Mouse (Mus musculus) ovary, postnatal 14 days (tissue): ENCODE results near the gene Dgki.

ENCODE experiments used
- DNase-seq: peaks from one replicate; pipeline ENCODE4 v3.0.0; 2022; ENCODE audit warnings: low spot score

Dgki gene

DNA sequence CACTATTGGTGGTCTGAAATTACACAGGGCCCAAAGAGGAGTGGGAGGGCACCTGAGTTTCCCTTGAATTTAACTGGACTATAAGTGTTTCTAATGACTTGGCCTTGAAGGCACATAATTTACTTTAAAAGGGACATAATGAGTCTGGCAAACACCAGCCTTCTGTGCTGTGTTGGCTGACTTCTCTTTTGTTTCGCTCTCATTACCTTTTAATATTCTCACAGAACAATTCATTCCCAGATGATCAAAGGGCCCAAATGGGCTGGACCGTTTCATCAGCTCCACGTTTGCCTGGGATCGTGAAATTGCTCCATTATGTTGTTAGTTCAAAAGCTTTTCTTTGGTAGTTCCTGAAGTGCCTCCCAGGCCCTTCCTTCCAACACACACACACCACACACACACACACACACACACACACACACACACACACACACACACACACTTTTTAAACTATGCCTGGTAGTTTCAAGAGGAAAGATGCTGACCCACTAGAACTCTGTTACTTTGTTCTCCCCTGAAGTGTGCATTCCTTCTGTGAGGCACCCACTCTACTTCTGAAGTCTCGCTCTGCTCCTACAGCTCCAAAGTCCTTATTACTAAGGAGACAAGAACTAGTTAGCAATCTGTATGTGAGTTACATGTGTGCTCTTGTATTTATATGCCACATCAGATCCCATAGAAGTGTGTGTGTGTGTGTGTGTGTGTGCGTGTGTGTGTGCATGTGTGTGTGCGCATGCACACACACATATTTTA is 491.5 kb downstream of the Dgki start:
- DNase-seq: no peak

DNA sequence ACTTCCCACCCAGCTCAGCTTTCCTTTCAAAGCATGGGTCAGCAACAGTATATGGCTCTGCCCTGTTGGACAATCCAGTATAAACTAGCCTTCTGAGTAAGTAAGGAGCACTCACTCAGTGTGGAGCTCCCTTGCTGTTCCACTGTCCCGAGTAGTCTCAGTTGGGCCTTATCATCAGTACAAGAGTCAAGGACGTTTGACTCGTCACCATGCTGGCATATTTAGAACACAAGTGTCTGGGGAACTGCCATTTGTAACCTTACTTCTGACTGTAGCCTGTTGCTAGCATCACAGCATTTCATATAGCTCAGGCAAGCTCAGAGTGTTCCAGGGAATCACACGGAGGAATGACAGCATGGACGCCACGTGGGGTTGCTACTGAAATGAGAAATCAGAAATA is 493.1 kb downstream of the Dgki start:
- DNase-seq: no peak

DNA sequence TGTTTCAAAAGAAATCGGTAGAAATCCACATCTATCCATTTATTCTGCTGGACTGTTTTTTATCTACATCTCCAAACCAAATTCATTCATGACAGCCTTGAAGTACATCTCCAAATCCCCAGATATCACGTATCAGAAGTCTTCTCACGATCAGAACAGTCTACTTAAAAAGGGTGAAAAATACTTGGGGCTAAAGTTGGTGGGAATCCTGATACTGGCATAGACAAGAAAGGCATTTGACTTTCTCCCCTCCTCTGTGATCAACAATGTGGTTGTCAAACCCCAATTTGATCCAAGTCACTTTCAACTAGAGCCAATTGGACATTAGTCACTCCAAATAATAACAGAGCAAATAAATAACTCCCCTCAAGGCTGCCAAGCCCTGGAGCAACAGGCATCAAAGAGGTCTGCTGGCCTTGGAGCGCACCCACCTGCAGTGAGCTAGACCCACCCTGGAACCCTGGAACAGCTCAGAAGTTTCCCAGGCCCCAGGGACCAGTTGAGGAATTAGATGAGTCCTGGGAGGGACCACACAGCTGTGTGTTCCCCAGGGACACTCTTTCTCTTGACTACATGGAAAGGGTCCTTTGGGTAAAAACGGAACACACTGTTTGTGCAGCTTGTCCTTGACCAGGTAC is 499.6 kb downstream of the Dgki start:
- no peak for DNase-seq

DNA sequence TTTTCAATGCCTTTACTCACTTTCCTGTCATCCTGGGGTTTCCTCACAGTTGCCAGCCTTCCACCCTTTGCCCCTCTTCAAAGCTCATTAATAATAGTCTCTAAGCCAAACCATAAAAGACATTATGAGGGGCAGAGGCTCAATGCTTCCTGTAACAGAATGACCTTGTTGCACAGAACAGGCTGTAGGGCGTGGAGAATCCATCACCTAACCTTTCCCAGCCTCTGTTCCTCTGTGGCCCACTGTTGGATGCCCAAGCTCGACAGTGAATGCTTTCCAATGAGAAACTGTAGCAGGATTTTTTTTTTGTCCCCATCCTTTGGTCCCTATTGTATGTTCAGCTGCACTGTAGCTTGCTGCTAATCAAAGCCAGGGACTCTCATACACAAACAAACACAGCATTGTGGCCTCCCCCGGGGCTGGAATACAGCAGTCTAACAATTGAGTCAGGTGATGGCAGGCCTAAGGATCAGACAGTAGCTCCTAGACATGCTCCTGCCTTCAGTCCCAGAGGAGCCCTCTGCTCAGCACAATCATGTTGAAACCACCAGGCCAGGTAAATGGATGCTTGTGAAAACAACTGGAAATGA is 502.8 kb downstream of the Dgki start:
- DNase-seq: no peak
